Mouse (Mus musculus) liver, embryonic 13.5 days (tissue): ENCODE measurements at regions not wholly inside any gene's neighbourhood (a gene's known extent, or its start where the extent isn't known, plus 50 kb on each side); places are given as distances from the start of the nearest gene placed in this dataset.

Experiments used
- ATAC-seq: fragments of 200-750 bp; cut with Nextera tagmentation; 2 replicates; pipeline ENCODE4 v1.8.0; 2017; ENCODE audit warnings: low read depth, mild to moderate bottlenecking, moderate number of reproducible peaks, moderate library complexity
- DNase-seq: peaks from one replicate; pipeline ENCODE4 v3.0.0; 2022
- H3K27ac ChIP-seq: fragments of 300-500 bp; sonication (generic); 2 replicates; pipeline ENCODE4 v1.5.1; 2015; ENCODE audit warnings: moderate library complexity, mild to moderate bottlenecking, inconsistent platforms
- H3K27me3 ChIP-seq: fragments of 300-500 bp; sonication (generic); 2 replicates; pipeline ENCODE4 v1.6.1; 2015; ENCODE audit warnings: mild to moderate bottlenecking, inconsistent platforms
- H3K36me3 ChIP-seq: fragments of 300-500 bp; sonication (generic); 2 replicates; pipeline ENCODE4 v1.6.1; 2015; ENCODE audit warnings: mild to moderate bottlenecking, inconsistent platforms
- H3K4me1 ChIP-seq: fragments of 300-500 bp; sonication (generic); replicated peaks from 2 replicates; pipeline ENCODE4 v1.6.1; 2015; ENCODE audit warnings: inconsistent platforms
- H3K4me2 ChIP-seq: fragments of 300-500 bp; sonication (generic); 2 replicates; pipeline ENCODE4 v1.6.1; 2015; ENCODE audit warnings: inconsistent platforms, mild to moderate bottlenecking, moderate library complexity
- H3K4me3 ChIP-seq: fragments of 300-500 bp; sonication (generic); replicated peaks from 2 replicates; pipeline ENCODE4 v1.5.1; 2015; ENCODE audit warnings: mild to moderate bottlenecking, inconsistent platforms
- H3K9ac ChIP-seq: fragments of 300-500 bp; sonication (generic); 2 replicates; pipeline ENCODE4 v1.6.1; 2015; ENCODE audit warnings: mild to moderate bottlenecking, inconsistent platforms
- H3K9me3 ChIP-seq: fragments of 300-500 bp; sonication (generic); replicated peaks from 2 replicates; pipeline ENCODE4 v1.6.1; 2016; ENCODE audit warnings: inconsistent platforms
- WGBS: fragments of 180-500 bp; shearing (Covaris S2); methylation state at CpG from one replicate; pipeline ENCODE4 v1.1.7; 2015; ENCODE audit not compliant: insufficient replicate concordance; 5-methylcytosine and 5-hydroxymethylcytosine counted together

DNA sequence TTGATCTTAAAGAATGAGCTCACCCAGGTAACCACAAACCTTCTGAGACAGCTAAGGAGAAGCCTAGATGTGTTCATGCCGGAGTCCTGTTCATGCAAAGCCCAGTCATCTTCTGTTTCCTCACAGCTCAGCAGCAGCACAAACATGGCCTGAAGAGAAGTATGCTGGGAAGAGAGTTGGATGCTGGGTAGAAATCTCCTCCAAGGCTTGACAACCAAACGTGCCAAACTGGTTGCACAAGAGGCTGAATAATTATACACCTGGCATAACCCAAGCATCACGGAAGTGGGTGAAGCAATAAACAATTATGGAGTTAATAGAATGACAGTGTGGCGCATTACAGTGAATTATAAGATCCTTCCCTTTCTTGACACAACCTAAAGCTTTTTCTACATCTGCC, 404.0 kb upstream of the Acvr2a start:
- no peaks in the 10 kb centered on the region for H3K36me3 ChIP-seq
- DNase-seq = no peak
- H3K4me1 ChIP-seq = no peaks in the 10 kb centered on the region
- no peak overlapping the region for H3K9ac ChIP-seq
- no peaks in the 10 kb centered on the region for H3K9me3 ChIP-seq
- H3K4me2 ChIP-seq = no peak overlapping the region
- no peak for ATAC-seq
- WGBS = 57% methylated on average over 4 of the region's 4 CpGs
- no peak overlapping the region for H3K27ac ChIP-seq
- H3K27me3 ChIP-seq = no peaks in the 10 kb centered on the region
- no peak overlapping the region for H3K4me3 ChIP-seq

DNA sequence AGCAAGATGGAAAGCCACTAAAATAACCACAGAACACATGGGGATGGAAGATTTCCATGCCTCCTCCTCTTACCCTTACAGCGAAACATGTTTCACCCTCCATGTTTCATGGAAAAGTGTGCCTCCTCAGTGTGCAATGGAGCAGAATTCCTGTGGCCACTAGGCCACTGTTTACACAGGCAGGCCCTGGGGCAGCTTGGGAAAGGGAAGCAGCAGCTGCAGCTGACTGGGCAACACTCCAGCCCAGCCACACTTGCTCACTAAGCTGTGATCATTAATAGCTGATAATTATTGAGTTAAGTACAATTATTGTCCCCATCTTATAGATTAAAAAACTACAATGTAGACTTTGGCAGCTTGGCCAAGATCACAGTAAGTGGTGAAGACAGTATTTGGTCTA, 402.5 kb upstream of the Acvr2a start:
- no peaks in the 10 kb centered on the region for H3K9me3 ChIP-seq
- WGBS = 70% methylated on average over 1 of the region's 1 CpGs
- DNase-seq (no peak), ATAC-seq (no peak)
- H3K4me2 ChIP-seq = no peak overlapping the region
- H3K9ac ChIP-seq = no peak overlapping the region
- no peak overlapping the region for H3K27ac ChIP-seq
- H3K4me3 ChIP-seq = no peak overlapping the region
- H3K27me3 ChIP-seq = no peaks in the 10 kb centered on the region
- no peaks in the 10 kb centered on the region for H3K36me3 ChIP-seq
- no peaks in the 10 kb centered on the region for H3K4me1 ChIP-seq

DNA sequence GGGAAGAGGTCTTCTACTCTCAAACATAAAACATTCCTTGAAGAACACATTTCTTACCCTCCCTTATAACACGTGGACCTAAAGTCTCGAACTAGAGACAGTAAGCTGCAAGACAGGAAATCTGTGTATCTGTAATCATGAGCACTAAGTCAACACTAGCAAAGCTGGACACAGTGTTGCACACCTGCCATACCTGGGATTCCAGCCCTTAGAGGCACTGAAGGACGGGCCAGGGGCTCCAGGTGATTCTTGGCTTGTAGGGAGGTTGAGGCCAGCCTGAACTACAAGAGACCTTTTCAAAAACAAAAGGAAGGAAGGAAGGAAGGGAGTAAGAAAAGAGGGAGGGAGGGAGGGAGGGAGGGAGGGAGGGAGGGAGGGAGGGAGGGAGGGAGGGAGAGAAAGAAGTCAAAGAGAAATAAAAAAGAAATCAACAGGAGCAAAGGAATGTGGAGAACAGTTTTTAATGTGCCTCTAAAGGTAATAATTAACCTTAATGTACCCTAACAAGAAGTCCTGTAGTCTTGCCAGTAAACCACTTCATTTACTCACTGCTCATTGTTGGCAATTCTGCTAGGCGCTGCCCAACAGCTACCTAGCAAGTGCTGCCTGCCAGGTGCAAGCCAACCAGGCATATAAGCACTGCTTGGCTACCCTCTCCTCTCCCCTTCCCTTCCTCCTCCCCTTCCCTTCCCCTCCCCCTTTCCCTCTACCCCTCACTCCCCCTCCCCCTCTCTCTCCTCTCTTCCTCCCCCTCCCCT, 401.0 kb upstream of the Acvr2a start:
- no peak overlapping the region for H3K4me3 ChIP-seq
- WGBS = 42% methylated on average over 4 of the region's 4 CpGs
- ATAC-seq (no peak), DNase-seq (no peak)
- H3K9me3 ChIP-seq = no peaks in the 10 kb centered on the region
- H3K9ac ChIP-seq = no peak overlapping the region
- no peak overlapping the region for H3K4me2 ChIP-seq
- no peaks in the 10 kb centered on the region for H3K36me3 ChIP-seq
- H3K4me1 ChIP-seq = no peaks in the 10 kb centered on the region
- H3K27me3 ChIP-seq = no peaks in the 10 kb centered on the region
- H3K27ac ChIP-seq = no peak overlapping the region

DNA sequence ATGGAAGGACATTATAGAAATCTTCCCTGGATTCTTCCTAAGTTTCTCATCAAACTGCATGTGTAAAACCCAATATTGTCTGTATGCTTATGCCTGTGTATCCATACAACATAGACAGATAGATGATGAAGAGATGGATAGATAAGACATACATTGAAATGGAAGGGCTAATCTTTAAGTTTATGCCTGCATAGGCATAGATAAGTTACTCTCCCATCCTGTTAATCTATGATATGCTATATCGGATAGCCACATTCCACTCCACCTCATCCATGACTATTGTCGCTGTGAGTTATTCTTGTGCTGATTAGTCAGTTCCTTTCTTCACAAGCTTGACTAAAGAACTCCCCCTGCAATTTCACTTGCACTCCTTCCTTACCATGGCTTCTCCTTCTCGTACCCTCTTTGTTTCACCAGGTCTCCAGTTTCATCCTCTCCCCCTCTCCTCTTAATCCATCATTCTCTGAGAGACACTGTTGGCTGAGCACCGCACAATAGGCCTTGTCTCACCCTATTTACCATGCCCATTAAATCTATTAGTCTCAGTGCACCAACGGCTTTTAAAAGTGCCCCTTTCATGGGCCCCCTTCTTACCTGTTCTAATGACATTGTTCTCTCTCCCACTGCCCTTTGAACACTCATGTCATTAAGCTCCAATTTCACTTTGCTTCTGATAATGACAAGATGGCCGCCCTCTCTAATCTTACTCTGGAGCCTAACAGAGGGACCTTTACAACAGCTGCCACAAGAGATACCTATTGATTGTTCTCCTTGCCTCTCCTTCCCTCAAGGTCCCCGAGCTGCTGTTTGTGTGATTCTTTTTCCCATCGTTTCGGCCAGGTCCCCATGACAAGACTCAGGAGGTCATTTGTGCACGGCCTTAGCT, 399.1 kb upstream of the Acvr2a start:
- 59% methylated on average over 10 of the region's 10 CpGs for WGBS

DNA sequence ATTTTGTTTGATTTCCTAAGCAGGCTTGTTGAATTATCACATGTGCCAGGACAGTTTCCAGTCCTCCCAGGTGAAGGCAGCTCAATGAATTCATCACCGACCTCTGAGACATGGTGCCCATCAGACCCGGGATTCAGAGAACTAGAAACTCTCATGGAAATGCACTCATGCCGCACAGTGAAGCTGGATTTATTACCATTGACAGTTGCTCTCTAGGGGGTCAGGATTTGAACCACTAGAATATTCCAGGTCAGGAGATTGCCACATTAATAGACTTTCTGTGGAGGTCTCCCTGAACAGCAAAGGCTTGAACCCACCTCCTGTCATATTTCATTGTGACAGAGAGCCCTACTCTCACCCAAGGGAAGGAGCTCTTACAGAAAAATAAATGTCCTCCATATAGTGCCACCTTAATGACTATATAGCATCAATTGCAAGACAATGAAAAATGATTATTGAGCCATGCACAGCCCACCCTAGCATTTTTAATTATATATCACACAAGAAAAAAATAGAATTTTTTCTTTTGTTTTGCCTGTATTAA, 397.6 kb upstream of the Acvr2a start:
- H3K9me3 ChIP-seq = no peaks in the 10 kb centered on the region
- H3K27ac ChIP-seq = no peak overlapping the region
- 76% methylated on average over 3 of the region's 3 CpGs for WGBS
- DNase-seq = no peak
- H3K4me1 ChIP-seq = no peaks in the 10 kb centered on the region
- no peak overlapping the region for H3K9ac ChIP-seq
- no peak overlapping the region for H3K4me2 ChIP-seq
- no peak overlapping the region for H3K4me3 ChIP-seq
- H3K36me3 ChIP-seq = no peaks in the 10 kb centered on the region
- no peak for ATAC-seq
- no peaks in the 10 kb centered on the region for H3K27me3 ChIP-seq

More for the DNA sequence above, 399.1 kb upstream of the Acvr2a start:
- Histone ChIP-seq H3K36me3 (no peaks in the 10 kb centered on the region), H3K4me2 (no peak overlapping the region), H3K4me1 (no peaks in the 10 kb centered on the region), H3K27me3 (no peaks in the 10 kb centered on the region), H3K27ac (no peak overlapping the region), H3K9ac (no peak overlapping the region), H3K9me3 (no peaks in the 10 kb centered on the region), H3K4me3 (no peak overlapping the region)
- no peak for DNase-seq
- ATAC-seq = no peak

DNA sequence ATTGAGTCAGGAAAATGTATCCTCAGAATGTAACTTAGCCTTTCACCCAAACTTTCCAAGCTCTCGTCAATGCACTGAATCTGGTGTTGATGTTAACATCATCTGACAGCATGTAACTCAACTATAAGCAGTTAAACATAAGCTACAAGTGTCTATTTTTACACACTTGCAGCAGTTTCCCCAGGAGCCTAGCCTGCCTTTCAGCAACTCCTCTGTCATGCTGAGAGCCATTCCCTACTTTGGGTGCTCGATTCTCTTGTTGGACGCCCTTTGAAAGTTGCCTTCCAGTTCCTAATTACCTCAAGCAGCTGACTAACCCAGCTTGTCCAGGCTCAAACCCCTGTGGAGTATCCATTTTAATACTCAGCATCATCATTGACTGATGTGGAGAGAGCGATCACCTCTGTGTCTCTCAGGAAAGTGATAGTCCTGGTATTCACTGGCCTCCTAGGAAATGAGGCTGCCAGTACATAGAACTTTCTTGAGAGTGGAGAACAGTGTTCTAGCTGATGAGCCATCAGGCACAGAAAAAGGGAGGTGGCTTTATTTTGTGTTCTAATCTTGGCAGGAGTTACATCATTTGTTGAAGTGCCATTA, 396.8 kb upstream of the Acvr2a start:
- H3K9ac ChIP-seq = no peak overlapping the region
- no peak overlapping the region for H3K4me2 ChIP-seq
- no peaks in the 10 kb centered on the region for H3K9me3 ChIP-seq
- 73% methylated on average over 4 of the region's 4 CpGs for WGBS
- no peaks in the 10 kb centered on the region for H3K27me3 ChIP-seq
- no peak overlapping the region for H3K4me3 ChIP-seq
- H3K27ac ChIP-seq = no peak overlapping the region
- no peaks in the 10 kb centered on the region for H3K4me1 ChIP-seq
- no peak for ATAC-seq
- H3K36me3 ChIP-seq = no peaks in the 10 kb centered on the region
- DNase-seq = no peak

DNA sequence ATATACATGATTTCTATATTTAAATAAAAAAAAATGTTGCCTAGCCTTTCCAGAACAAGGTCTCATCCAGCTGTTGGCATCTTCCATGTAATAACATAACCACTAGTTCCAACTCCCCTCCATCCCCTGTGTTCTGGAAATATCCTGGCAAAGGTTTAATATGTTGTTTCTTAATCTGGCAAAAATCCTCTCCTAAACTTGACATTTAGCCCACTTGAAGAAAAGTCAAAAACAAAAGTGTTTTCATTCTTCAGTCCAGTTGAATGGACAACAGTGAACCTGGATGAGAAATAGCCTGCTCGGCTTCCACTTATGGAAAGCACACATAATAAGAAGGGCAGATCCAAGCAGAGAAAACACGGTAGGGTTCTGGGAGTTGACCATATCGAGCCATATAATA, 393.1 kb upstream of the Acvr2a start:
- H3K9me3 ChIP-seq = no peaks in the 10 kb centered on the region
- no peak overlapping the region for H3K4me3 ChIP-seq
- no peak overlapping the region for H3K4me2 ChIP-seq
- no peaks in the 10 kb centered on the region for H3K4me1 ChIP-seq
- no peaks in the 10 kb centered on the region for H3K36me3 ChIP-seq
- ATAC-seq (no peak), DNase-seq (no peak)
- 74% methylated on average over 3 of the region's 3 CpGs for WGBS
- H3K27ac ChIP-seq = no peak overlapping the region
- H3K27me3 ChIP-seq = no peaks in the 10 kb centered on the region
- no peak overlapping the region for H3K9ac ChIP-seq

DNA sequence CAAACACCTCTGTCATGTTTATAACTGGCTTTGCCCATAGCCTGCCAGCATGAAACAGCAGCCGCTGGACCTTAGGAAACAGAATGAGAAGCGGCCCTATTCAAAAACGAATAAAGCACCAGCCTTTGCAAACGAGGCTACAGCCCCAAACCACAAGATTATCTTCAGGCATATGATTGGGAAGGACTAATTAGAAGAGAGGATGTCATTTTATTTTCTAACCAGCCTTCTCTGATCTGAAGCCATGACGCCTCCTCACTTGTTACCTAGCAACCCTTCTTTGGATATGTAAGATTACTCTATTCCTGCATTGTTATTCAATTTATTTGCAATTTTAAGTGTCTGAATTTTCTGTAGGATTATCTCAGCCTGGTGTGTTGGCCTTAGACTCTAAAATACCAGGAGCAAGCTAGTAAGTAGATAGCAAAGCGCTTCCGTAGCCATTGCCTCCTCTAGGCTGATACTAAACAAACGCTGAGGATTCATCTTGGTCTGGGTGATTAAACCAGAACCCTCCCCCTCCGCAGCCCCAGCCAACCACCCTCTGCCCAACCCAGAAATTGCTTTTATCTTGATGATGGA, 390.0 kb upstream of the Acvr2a start:
- Histone ChIP-seq H3K27ac (no peak overlapping the region), H3K36me3 (no peaks in the 10 kb centered on the region), H3K4me3 (no peak overlapping the region), H3K4me1 (no peaks in the 10 kb centered on the region), H3K27me3 (no peaks in the 10 kb centered on the region), H3K4me2 (no peak overlapping the region), H3K9me3 (no peaks in the 10 kb centered on the region), H3K9ac (no peak overlapping the region)
- DNase-seq = no peak
- 49% methylated on average over 9 of the region's 9 CpGs for WGBS
- ATAC-seq = no peak

DNA sequence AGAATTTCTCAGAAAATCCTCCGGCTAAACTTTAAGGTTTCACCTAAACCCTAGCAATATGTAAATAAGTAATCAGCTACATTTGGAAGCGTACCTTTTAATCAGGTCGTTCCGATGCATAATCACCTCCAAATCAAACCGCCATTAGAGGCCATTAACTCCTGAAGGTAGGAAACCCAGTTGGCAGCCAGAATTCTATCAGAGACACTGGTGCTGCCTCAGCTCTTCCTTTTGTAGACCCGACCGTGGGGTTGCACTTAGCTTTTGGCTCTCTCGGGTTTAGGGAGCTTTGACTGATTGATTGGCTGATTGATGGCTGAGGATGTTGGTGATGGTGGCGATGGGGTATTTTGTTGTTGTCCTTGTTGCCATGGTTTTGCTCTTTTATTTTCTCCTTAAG, 389.3 kb upstream of the Acvr2a start:
- H3K4me3 ChIP-seq = no peak overlapping the region
- no peak for ATAC-seq
- no peaks in the 10 kb centered on the region for H3K36me3 ChIP-seq
- no peaks in the 10 kb centered on the region for H3K4me1 ChIP-seq
- no peaks in the 10 kb centered on the region for H3K27me3 ChIP-seq
- H3K9ac ChIP-seq = no peak overlapping the region
- no peak overlapping the region for H3K27ac ChIP-seq
- no peaks in the 10 kb centered on the region for H3K9me3 ChIP-seq
- 44% methylated on average over 9 of the region's 9 CpGs for WGBS
- no peak overlapping the region for H3K4me2 ChIP-seq
- no peak for DNase-seq

DNA sequence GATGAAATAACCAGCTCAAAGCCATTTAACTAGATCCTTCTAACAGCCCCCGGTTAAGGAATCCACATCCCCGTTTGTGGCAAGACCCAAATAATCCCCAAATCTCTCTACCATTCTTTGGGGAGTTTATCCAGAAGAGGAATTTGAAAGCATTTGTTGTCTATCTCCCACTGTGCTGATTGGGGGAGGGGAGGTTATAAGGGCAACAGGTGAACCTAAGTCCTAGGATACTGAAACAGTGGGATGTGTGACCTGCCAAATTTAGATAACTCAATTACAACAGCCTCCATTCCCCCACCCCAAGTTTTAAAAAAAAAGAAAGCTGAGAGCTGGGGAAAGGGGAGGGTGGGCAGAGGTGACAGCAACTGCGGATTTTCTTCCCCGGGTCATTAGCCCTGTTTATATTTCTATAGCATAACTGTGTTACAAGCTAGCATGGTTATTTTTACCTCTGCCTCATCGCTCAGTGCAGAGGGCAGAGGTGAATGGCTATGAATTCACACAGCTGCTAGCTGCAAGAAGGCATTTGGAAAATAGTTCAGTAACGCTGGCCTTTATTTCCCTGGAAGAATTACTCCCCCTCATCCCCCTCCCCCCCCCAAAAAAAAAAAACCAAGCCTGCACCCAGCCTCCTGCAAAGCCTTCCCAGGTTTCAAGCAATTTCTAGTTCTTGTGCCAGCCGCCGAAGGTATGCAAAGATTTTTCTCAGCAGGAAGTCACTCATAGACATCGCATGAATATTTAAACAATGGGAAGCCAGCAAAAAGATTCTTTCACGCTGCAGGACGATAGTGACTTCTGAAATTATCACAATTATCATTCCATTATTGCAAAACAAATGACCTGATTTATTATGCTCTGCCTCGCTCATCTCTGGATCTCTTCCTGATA, 388.5 kb upstream of the Acvr2a start:
- Histone ChIP-seq H3K36me3 (no peaks in the 10 kb centered on the region), H3K9me3 (no peaks in the 10 kb centered on the region), H3K27ac (no peak overlapping the region), H3K4me3 (no peak overlapping the region), H3K9ac (no peak overlapping the region), H3K4me2 (no peak overlapping the region), H3K27me3 (no peaks in the 10 kb centered on the region), H3K4me1 (no peaks in the 10 kb centered on the region)
- 43% methylated on average over 12 of the region's 12 CpGs for WGBS
- DNase-seq (no peak), ATAC-seq (no peak)
